Mouse (Mus musculus) ES-Bruce4 (cell line): ENCODE data around the gene Tenm2. TPM values are rescaled to one million over a fixed set of nuclear protein-coding genes. Genes with fewer than 3 reads are reported as not detected.

ENCODE experiments used
- H3K27ac ChIP-seq: 2 replicates; pipeline ENCODE4 v1.5.1; 2012; ENCODE audit warnings: low read length, inconsistent platforms; ENCODE audit not compliant: insufficient read depth
- H3K27me3 ChIP-seq: 2 replicates; pipeline ENCODE4 v1.6.1; 2012; ENCODE audit warnings: mild to moderate bottlenecking, low read length, inconsistent platforms; ENCODE audit not compliant: control insufficient read depth, poor library complexity, insufficient read depth, severe bottlenecking
- H3K36me3 ChIP-seq: 2 replicates; pipeline ENCODE4 v1.6.1; 2012; ENCODE audit warnings: inconsistent platforms, mild to moderate bottlenecking, low read length, moderate library complexity; ENCODE audit not compliant: control insufficient read depth, poor library complexity, insufficient read depth, severe bottlenecking
- H3K4me1 ChIP-seq: one replicate; pipeline ENCODE4 v1.8.1; 2011; ENCODE audit warnings: low read length; ENCODE audit not compliant: control insufficient read depth, insufficient read depth
- H3K4me3 ChIP-seq: 2 replicates; pipeline ENCODE4 v1.5.1; 2011; ENCODE audit warnings: low read depth, mild to moderate bottlenecking, low read length
- H3K9ac ChIP-seq: 2 replicates; pipeline ENCODE4 v1.6.1; 2012; ENCODE audit warnings: low read depth, mild to moderate bottlenecking, inconsistent platforms; ENCODE audit not compliant: poor library complexity, severe bottlenecking
- H3K9me3 ChIP-seq: replicated peaks from 2 replicates; pipeline ENCODE4 v1.6.1; 2012; ENCODE audit warnings: mild to moderate bottlenecking, low read length, inconsistent platforms; ENCODE audit not compliant: control insufficient read depth, poor library complexity, insufficient read depth, severe bottlenecking
- CTCF ChIP-seq: IDR thresholded peaks from one replicate; pipeline ENCODE4 v1.8.1; 2011; ENCODE audit warnings: low read depth, low read length
- EP300 ChIP-seq: IDR thresholded peaks from 2 replicates; pipeline ENCODE4 v1.6.1; 2011; ENCODE audit warnings: low read depth, low read length; ENCODE audit not compliant: insufficient read depth
- POLR2A ChIP-seq: IDR thresholded peaks from one replicate; pipeline ENCODE4 v1.8.1; 2011; ENCODE audit warnings: low read length; ENCODE audit not compliant: insufficient read depth
- polyA plus RNA-seq: library from polyadenylated mRNA; stranded (reverse); fragments of >200 nt; gene quantifications from 2 replicates; pipeline ENCODE4 v1.2.4, GENCODE M21; 2011; ENCODE audit warnings: low read depth; ENCODE audit not compliant: missing spikeins, insufficient read depth, insufficient read length

Tenm2 gene
- polyA plus RNA-seq, 1 experiment, result not detected

DNA sequence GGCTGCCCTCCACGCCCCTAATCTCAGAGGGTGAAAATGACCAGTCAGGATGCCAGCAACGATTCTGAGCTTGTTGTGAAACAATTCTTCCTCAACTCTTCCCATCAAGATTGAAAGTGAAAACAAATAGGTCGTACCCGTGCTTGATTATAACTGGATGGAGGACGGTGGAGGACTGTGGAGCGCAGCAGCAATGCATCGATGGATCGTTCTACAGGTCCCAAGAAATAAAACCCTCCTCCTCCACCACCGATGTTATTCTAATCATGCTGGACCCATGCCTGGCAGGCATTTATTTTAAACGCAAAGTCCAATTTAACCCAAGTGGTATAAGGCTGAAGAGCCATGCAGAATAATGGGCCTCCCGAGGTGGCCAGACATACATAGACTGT lies 991.3 kb downstream of the Tenm2 start:
- Histone ChIP-seq H3K9me3 (no peaks in the 10 kb centered on the region), H3K27ac (no peak overlapping the region), H3K4me3 (no peak overlapping the region), H3K27me3 (no peaks in the 10 kb centered on the region), H3K36me3 (no peaks in the 10 kb centered on the region), H3K4me1 (no peaks in the 10 kb centered on the region), H3K9ac (no peak overlapping the region)
- TF ChIP-seq EP300, result no peak
- no peak for TF ChIP-seq CTCF
- TF ChIP-seq POLR2A, result no peak

DNA sequence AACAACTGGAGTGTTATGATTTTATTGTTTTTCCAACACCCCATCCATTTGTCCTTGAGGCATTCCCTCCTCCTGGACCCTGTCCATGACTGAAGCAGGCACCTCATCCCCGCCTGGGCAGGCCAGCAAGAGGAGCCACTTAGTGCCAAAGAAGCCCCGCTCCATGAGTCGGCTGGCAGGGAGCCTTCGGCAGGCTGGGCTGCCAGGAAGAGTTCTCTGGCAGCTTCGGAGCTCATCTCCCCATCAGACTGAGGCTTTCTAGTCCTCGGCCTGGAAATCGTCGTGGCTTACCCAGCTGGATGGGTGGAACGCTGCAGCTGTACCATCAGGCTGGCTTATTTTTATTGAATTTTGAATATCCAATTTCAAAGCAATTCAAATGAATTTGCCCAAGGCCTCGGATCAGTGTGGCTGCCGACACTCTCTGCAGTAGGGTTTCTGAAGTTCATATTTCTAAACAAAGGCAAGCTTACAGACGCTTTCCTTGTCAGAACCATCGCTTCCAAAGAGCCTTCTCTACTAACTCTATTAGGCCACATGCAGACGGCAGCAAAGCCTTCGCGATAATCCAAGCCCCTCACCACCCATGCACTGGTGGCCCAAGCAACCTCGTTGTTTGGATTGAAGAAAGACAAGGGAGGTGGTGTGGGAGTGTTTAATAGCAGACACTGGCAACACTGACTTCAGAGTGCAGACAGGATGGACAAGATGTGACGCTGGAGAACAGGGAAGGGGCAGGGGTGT lies 991.8 kb downstream of the Tenm2 start:
- Histone ChIP-seq H3K36me3 (no peaks in the 10 kb centered on the region), H3K9me3 (no peaks in the 10 kb centered on the region), H3K4me1 (no peaks in the 10 kb centered on the region), H3K27me3 (no peaks in the 10 kb centered on the region), H3K27ac (no peak overlapping the region), H3K4me3 (no peak overlapping the region), H3K9ac (no peak overlapping the region)
- no peak for TF ChIP-seq EP300
- TF ChIP-seq POLR2A, result no peak
- no peak for TF ChIP-seq CTCF

DNA sequence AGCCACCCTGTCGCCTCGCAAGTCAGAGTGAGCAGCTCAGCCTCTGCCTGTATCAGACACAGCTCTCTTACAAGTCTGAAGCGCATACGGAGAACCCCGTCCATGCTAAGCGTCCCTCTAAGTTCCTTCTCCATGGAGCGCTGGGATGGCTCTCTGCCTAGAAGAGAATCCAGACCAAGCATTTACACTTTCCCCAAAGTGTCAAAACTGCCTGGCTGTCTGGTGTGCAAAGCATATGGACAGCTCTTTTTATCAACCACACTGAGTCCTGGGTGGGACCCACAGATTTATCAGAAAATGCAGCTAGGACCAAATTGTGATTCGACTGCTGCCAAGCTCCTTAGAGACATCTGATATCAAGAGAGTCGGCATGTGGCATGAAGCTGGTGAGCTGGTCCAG lies 996.9 kb downstream of the Tenm2 start:
- no peaks in the 10 kb centered on the region for H3K36me3 ChIP-seq
- no peaks in the 10 kb centered on the region for H3K9me3 ChIP-seq
- no peaks in the 10 kb centered on the region for H3K27me3 ChIP-seq
- H3K27ac ChIP-seq, result no peak overlapping the region
- H3K4me1 ChIP-seq, result no peaks in the 10 kb centered on the region
- no peak overlapping the region for H3K4me3 ChIP-seq
- no peak for TF ChIP-seq EP300
- TF ChIP-seq CTCF, result no peak
- no peak for TF ChIP-seq POLR2A
- no peak overlapping the region for H3K9ac ChIP-seq

DNA sequence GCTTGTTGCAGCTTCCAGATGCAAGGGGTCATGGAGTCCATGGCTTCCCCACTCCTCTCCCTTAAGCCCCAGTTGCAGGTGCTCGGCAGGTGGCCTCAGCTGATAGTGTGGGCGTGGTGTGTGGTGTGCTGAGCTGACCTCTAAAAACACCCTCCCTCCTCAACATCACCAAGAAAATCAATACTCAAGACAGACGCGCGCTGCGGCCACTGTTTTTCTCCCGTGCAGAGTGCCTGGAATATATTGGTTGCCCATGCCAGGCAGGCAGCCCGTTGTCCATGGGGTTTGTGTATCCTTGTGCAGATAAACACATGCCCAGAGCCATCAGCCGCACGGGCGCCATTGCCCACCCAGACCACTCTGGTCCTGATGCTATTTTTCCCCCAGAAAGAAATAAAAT lies 1007.1 kb downstream of the Tenm2 start:
- TF ChIP-seq EP300 (no peak), CTCF (no peak), POLR2A (no peak)
- H3K27ac ChIP-seq, result no peak overlapping the region
- no peak overlapping the region for H3K9ac ChIP-seq

DNA sequence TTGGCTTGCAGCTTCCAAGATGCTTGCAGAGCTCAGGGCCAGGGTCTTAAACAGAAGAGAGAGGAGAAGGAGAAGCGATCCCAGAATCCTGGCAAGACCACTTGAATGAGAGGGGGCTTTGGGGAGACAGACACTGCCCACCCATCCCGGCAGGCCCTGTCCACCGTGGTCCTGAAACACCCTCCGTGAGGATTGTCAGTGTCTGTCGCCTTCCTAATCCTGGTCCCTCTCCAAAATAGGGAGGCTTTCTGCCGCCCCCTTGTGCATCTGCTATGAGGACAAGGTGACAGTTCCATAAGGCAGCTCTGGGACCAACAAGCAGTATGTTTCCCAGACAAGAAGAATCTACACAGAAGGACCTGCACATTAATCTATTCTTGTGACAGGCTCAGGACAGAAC lies 1007.6 kb downstream of the Tenm2 start:
- TF ChIP-seq CTCF (no peak), EP300 (no peak), POLR2A (no peak)
- Histone ChIP-seq H3K4me3 (no peak overlapping the region), H3K9ac (no peak overlapping the region), H3K4me1 (no peaks in the 10 kb centered on the region), H3K9me3 (0 out of 2 replicates have a peak, but pooled peaks cover 2% of the 10 kb centered on the region), H3K36me3 (no peaks in the 10 kb centered on the region), H3K27ac (no peak overlapping the region), H3K27me3 (no peaks in the 10 kb centered on the region)

More for the DNA sequence above, 1007.1 kb downstream of the Tenm2 start:
- Histone ChIP-seq H3K4me3 (no peak overlapping the region), H3K27me3 (no peaks in the 10 kb centered on the region), H3K9me3 (0 out of 2 replicates have a peak, but pooled peaks cover 2% of the 10 kb centered on the region), H3K4me1 (no peaks in the 10 kb centered on the region), H3K36me3 (no peaks in the 10 kb centered on the region)

DNA sequence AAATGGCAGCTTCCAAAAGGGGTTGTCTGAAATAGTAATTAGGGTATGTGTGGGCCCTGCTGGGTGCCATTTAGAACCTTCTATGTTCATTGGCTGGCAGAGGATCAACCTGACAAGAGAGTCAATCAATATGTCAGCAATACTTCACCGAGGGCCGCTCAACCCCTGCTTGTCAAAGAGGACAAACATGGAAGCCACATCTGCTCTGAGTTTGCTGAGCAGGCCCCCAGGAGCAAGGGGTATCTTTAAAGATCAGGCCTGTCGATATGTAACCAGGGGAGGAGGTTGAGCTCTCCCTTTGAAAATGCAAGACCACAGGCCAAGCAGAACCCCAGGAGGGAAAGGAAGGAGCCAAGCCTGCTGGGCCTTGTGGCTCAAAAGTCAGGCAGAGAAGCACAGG lies 1009.7 kb downstream of the Tenm2 start:
- Histone ChIP-seq H3K27ac (no peak overlapping the region), H3K9me3 (0 out of 2 replicates have a peak, but pooled peaks cover 2% of the 10 kb centered on the region), H3K36me3 (no peaks in the 10 kb centered on the region), H3K27me3 (no peaks in the 10 kb centered on the region), H3K4me1 (no peaks in the 10 kb centered on the region), H3K9ac (no peak overlapping the region), H3K4me3 (no peak overlapping the region)
- TF ChIP-seq CTCF (no peak), EP300 (no peak), POLR2A (no peak)
